Mouse (Mus musculus) thymus, adult 2 months (tissue): Measurements from ENCODE around the gene Slfn5.

Experiments used
- CTCF ChIP-seq: fragments of 200-500 bp; IDR thresholded peaks from 2 replicates; pipeline ENCODE4 v1.5.1; 2012; ENCODE audit warnings: mild to moderate bottlenecking, control low read depth, low read length, moderate library complexity, borderline replicate concordance; ENCODE audit not compliant: control insufficient read depth, poor library complexity, insufficient read depth; ENCODE audit errors: extremely low read depth
- POLR2A ChIP-seq: fragments of 200-500 bp; IDR thresholded peaks from 2 replicates; pipeline ENCODE4 v1.6.1; 2012; ENCODE audit warnings: mild to moderate bottlenecking, low read length, control low read depth, moderate library complexity; ENCODE audit not compliant: control insufficient read depth, poor library complexity, insufficient read depth; ENCODE audit errors: extremely low read depth

DNA sequence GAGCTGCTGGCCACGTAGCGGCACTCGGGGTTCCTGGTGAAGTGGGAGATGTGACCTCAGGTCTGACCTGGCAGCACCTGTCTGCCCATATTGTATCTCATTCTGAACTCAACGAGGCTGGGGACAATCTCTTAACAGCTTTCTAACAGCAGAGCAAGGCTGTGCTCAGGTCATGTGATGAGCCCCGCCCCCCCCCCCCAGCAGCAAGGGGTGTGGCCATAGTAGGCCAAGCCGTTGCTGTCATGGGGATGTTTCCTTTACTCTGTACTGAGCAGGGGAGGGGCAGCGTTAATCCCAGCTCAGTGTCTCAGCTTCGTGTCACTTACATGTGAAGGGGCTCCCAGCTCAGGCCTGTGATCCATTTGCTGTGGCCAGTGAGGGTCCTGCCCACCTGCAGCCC lies 46.2 kb upstream of the Slfn5 start:
- TF ChIP-seq CTCF (no peak), POLR2A (no peak)
